Mouse (Mus musculus) mature B cell (primary cell): ENCODE results near the gene Lcp2.
"Not testable (repeated sequence)": the region's sequence is repeated elsewhere in the genome, so short reads cannot be mapped to it uniquely, and the experiment has no call there.

Source experiments
- in situ Hi-C: fragments of 300-500 bp; cut with MboI; formaldehyde crosslinking; loops from 2 replicates; pipeline ENCODE4 v1.14.3; 2019

The Lcp2 gene

GRCm38 (mm10) chr11:34086164-34086751 is 39.5 kb downstream of the Lcp2 start:
- in situ Hi-C loops = no loop called here

- in situ Hi-C loops = no loop called here
Measured at GRCm38 (mm10) chr11:34087064-34087463, 40.3 kb downstream of the Lcp2 start.

DNA sequence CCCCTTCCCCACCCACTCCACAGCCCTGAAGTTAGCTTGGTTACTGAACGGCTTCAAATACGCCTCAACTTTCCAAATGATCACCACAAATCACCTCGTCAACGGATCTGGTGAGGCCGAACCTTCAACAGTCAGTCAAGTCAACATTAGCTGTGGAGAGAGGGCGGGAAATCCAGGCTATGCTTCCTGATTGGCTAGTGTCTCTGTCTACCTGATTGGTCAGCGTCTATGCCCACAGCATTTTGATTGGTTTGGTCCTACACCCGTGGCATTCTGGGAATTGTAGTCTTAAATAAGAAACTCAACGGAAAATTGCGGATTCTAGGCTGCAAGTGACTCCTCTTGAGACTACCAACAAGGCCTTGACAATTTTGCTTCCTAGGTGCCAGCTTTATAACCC is 51.7 kb downstream of the Lcp2 start, which contains the start of gene 4930469K13Rik:
4930469K13Rik (minus strand) TSS at position 133 of the 400 bp plus-strand sequence.
- in situ Hi-C loops = no loop called here

GRCm38 (mm10) chr11:34101827-34102226 is 55.1 kb downstream of the Lcp2 start:
- in situ Hi-C loops = no loop called here

DNA sequence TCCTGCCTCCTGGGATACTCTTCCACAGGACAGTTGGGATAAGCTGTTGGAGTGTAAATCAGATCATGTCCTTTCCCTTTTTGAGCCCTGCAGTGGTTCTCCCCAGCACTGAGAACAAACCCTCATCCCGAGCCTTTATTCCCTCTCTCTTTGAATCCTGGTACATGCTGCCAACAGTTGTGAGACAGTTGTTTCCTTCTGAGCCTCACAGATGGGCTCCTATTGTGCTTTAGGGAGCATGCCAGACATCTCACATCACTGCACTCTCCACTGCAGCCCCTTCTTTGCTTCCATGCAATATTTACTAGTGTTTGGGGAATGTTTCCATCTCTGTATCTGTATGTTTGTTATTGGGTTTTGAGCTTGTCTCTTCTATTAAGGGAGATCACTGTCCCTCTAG is 58.2 kb downstream of the Lcp2 start:
- in situ Hi-C loops = no loop called here

GRCm38 (mm10) chr11:34109260-34109659 is 62.5 kb downstream of the Lcp2 start:
- in situ Hi-C loops = no loop called here

DNA sequence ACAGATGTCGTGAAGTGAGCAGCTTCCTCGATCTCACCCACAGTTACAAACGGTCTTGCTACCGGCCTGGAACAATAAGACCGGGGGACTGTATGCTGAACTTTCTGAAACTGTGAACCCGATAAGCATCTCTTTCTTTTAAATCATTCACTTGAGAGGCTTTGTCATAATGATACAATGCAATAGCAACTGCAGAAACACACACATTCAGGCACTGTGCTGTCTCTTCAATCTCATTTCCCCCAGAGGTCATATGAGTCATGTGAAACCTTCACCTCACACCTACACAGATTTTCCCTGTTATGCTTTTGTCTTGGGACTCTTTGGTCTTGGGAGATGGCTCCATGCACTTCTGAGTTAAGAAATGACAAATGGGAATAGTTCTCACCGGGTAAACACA is 65.2 kb downstream of the Lcp2 start:
- in situ Hi-C loops = no loop called here

- in situ Hi-C loops = no loop called here
Measured at GRCm38 (mm10) chr11:34112781-34113380, 66.2 kb downstream of the Lcp2 start.

DNA sequence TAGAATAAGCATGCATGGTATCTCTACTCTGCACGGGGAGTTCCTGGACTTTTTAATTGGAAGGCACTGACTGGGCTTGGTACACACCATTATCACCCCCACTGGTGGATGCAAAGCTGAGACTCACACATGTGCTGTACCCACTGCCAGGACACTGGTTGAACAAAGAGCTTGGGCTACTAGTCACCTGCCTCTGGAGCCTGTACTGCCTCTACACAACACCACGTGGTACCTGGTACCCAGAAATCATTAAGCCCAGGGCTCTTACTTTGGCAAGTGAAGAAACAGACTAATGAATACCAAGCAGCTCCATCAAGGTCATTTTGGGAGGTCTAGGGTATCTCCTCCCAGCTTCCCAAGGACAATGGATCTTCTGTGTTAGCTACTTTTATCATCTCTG is 67.0 kb downstream of the Lcp2 start:
- in situ Hi-C loops = no loop called here

GRCm38 (mm10) chr11:34116572-34117135 is 69.9 kb downstream of the Lcp2 start:
- in situ Hi-C loops = no loop called here

GRCm38 (mm10) chr11:34117581-34117980 is 70.9 kb downstream of the Lcp2 start:
- in situ Hi-C loops = no loop called here

- in situ Hi-C loops = no loop called here
Measured at GRCm38 (mm10) chr11:34118319-34118718, 71.6 kb downstream of the Lcp2 start.

- in situ Hi-C loops = no loop called here
Measured at GRCm38 (mm10) chr11:34123147-34123546, 76.4 kb downstream of the Lcp2 start.

- in situ Hi-C loops = no loop called here
Measured at GRCm38 (mm10) chr11:34124852-34125251, 78.1 kb downstream of the Lcp2 start.

GRCm38 (mm10) chr11:34125727-34126126 is 79.0 kb downstream of the Lcp2 start:
- in situ Hi-C loops = not testable (repeated sequence)

- in situ Hi-C loops = no loop called here
Measured at GRCm38 (mm10) chr11:34128412-34128811, 81.7 kb downstream of the Lcp2 start.

GRCm38 (mm10) chr11:34139296-34139695 is 92.6 kb downstream of the Lcp2 start:
- in situ Hi-C loops = no loop called here
